Mouse (Mus musculus): ENCODE measurements around the gene Pramef25. TPM values are rescaled to one million over a fixed set of nuclear protein-coding genes. Genes with fewer than 3 reads are reported as not detected.
"Not testable (repeated sequence)": the region's sequence is repeated elsewhere in the genome, so short reads cannot be mapped to it uniquely, and the experiment has no call there.

The Pramef25 gene
- total and polyA plus RNA-seq, 3 experiments = not detected

DNA sequence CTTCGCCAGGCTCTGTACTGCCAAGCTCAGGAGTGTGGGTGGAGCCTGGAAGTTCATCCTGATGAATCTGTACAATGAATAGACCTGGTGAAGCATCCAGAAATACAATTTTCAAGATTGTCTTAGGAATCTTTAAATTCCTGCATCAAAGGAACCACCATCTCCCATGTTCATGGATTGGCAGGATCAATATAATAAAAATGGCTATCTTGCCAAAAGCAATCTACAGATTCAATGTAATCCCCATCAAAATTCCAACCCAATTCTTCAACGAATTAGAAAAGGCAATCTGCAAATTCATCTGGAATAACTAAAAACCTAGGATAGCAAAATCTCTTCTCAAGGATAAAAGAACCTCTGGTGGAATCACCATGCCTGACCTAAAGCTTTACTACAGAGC is 16.0 kb upstream of the Pramef25 start, which contains the start of gene Gm13101:
TSS of gene Gm13101 (minus strand) at position 101 of the 400 bp plus-strand sequence.
- not testable (repeated sequence) for H3K9ac ChIP-seq (ENCODE audit: control insufficient read depth, low read depth, low read length, poor library complexity, severe bottlenecking); H3K79me2 ChIP-seq (ENCODE audit: control insufficient read depth, insufficient read depth, low read length, poor library complexity); H3K4me1 ChIP-seq (ENCODE audit: control insufficient read depth in 1 of 2, insufficient read depth in 2 of 2, low read length in 2 of 2); H3K27me3 ChIP-seq (ENCODE audit: control insufficient read depth in 1 of 2, insufficient read depth in 2 of 2, low read length in 2 of 2); H3K4me3 ChIP-seq (ENCODE audit: control insufficient read depth in 1 of 2, insufficient read depth in 1 of 2, low read depth in 2 of 2, low read length in 2 of 2); H3K27ac ChIP-seq (ENCODE audit: control insufficient read depth, low read depth, low read length); H3K9me3 ChIP-seq (replicated peaks; ENCODE audit: insufficient read depth, low read length); DNase-seq (ENCODE audit: low read depth, low spot score); H3K36me3 ChIP-seq (ENCODE audit: control insufficient read depth in 1 of 2, insufficient read depth in 2 of 2, low read length in 2 of 2)

DNA sequence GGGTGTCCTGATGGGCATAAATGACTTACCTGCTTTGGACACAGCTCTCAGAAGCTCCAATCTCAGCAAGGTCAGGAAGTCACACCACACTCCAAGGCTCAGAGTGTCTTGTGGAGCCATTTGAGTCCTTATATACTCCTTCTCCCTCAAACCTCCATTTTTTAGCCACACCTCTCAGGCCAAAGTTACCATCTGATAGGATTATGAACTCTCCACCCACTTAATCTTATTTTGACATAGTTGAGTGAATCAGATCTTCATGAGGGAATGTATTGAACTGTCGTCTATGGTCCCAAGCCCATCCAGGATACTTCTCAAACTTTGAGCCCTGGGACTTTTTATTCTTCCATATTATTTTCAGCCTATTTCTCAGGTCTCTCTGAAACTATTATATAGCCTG is 50.5 kb downstream of the Pramef25 start, which contains the start of gene Pramef6:
TSS of gene Pramef6 (minus strand) at position 101 of the 400 bp plus-strand sequence.
- H3K27me3 ChIP-seq (ENCODE audit: control insufficient read depth in 1 of 2, insufficient read depth in 2 of 2, low read length in 2 of 2); H3K9me3 ChIP-seq (replicated peaks; ENCODE audit: insufficient read depth, low read length); DNase-seq (ENCODE audit: low read depth, low spot score); H3K4me1 ChIP-seq (ENCODE audit: control insufficient read depth in 1 of 2, insufficient read depth in 2 of 2, low read length in 2 of 2); H3K27ac ChIP-seq (ENCODE audit: control insufficient read depth, low read depth, low read length); H3K4me3 ChIP-seq (ENCODE audit: control insufficient read depth in 1 of 2, insufficient read depth in 1 of 2, low read depth in 2 of 2, low read length in 2 of 2); H3K9ac ChIP-seq (ENCODE audit: control insufficient read depth, low read depth, low read length, poor library complexity, severe bottlenecking); H3K36me3 ChIP-seq (ENCODE audit: control insufficient read depth in 1 of 2, insufficient read depth in 2 of 2, low read length in 2 of 2); H3K79me2 ChIP-seq (ENCODE audit: control insufficient read depth, insufficient read depth, low read length, poor library complexity): not testable (repeated sequence)

Other genes with a start within 250 kb of the Pramef25 start
- gene Gm13089, start 248.3 kb downstream of the Pramef25 start, total RNA-seq (2012; rRNA removed) = not detected in 2 replicates
- not detected for gene Gm13089, start 248.3 kb downstream of the Pramef25 start, polyA plus RNA-seq (2012; ENCODE audit: insufficient read depth in 1 of 2, insufficient read length in 2 of 2, low read depth in 1 of 2, low replicate concordance in 2 of 2, missing spikeins in 1 of 2)
- gene Gm13078, start 231.6 kb downstream of the Pramef25 start, total RNA-seq (2012; rRNA removed) = not detected in 2 replicates
- not detected for gene Gm13078, start 231.6 kb downstream of the Pramef25 start, polyA plus RNA-seq (2012; ENCODE audit: insufficient read depth in 1 of 2, insufficient read length in 2 of 2, low read depth in 1 of 2, low replicate concordance in 2 of 2, missing spikeins in 1 of 2)
- gene Gm13023, start 161.7 kb downstream of the Pramef25 start, total RNA-seq (2012; rRNA removed) = not detected in 2 replicates
- not detected for gene Gm13023, start 161.7 kb downstream of the Pramef25 start, polyA plus RNA-seq (2012; ENCODE audit: insufficient read depth in 1 of 2, insufficient read length in 2 of 2, low read depth in 1 of 2, low replicate concordance in 2 of 2, missing spikeins in 1 of 2)
- gene Gm13084, start 134.9 kb downstream of the Pramef25 start, total RNA-seq (2012; rRNA removed) = not detected in 2 replicates
- not detected for gene Gm13084, start 134.9 kb downstream of the Pramef25 start, polyA plus RNA-seq (2012; ENCODE audit: insufficient read depth in 1 of 2, insufficient read length in 2 of 2, low read depth in 1 of 2, low replicate concordance in 2 of 2, missing spikeins in 1 of 2)
- not detected in 2 replicates for gene Gm13103, start 104.5 kb downstream of the Pramef25 start, total RNA-seq (2012; rRNA removed)
- not detected for gene Gm13103, start 104.5 kb downstream of the Pramef25 start, polyA plus RNA-seq (2012; ENCODE audit: insufficient read depth in 1 of 2, insufficient read length in 2 of 2, low read depth in 1 of 2, low replicate concordance in 2 of 2, missing spikeins in 1 of 2)
- gene Pramef6, start 50.6 kb downstream of the Pramef25 start, total RNA-seq (2012; rRNA removed) = not detected in 2 replicates
- not detected for gene Pramef6, start 50.6 kb downstream of the Pramef25 start, polyA plus RNA-seq (2012; ENCODE audit: insufficient read depth in 1 of 2, insufficient read length in 2 of 2, low read depth in 1 of 2, low replicate concordance in 2 of 2, missing spikeins in 1 of 2)
- gene Gm13101, start 15.9 kb upstream of the Pramef25 start, total RNA-seq (2012; rRNA removed) = not detected in 2 replicates
- not detected for gene Gm13101, start 15.9 kb upstream of the Pramef25 start, polyA plus RNA-seq (2012; ENCODE audit: insufficient read depth in 1 of 2, insufficient read length in 2 of 2, low read depth in 1 of 2, low replicate concordance in 2 of 2, missing spikeins in 1 of 2)
- gene Pramef17, start 43.4 kb upstream of the Pramef25 start, total RNA-seq (2012; rRNA removed) = not detected in 2 replicates
- gene Pramef17, start 43.4 kb upstream of the Pramef25 start, polyA plus RNA-seq (2012; ENCODE audit: insufficient read depth in 1 of 2, insufficient read length in 2 of 2, low read depth in 1 of 2, low replicate concordance in 2 of 2, missing spikeins in 1 of 2) = not detected
- gene Pramel4, start 108.1 kb upstream of the Pramef25 start, total RNA-seq (2012; rRNA removed) = not detected in 2 replicates
- gene Pramel4, start 108.1 kb upstream of the Pramef25 start, polyA plus RNA-seq (2012; ENCODE audit: insufficient read depth in 1 of 2, insufficient read length in 2 of 2, low read depth in 1 of 2, low replicate concordance in 2 of 2, missing spikeins in 1 of 2) = under 1 TPM in 1 of 2 experiments, not detected in 1; 0.07 TPM
- not detected in 2 replicates for gene Gm13102, start 155.5 kb upstream of the Pramef25 start, total RNA-seq (2012; rRNA removed)
- gene Gm13102, start 155.5 kb upstream of the Pramef25 start, polyA plus RNA-seq (2012; ENCODE audit: insufficient read depth in 1 of 2, insufficient read length in 2 of 2, low read depth in 1 of 2, low replicate concordance in 2 of 2, missing spikeins in 1 of 2) = not detected
- not detected in 2 replicates for gene Oog3, start 211.6 kb upstream of the Pramef25 start, total RNA-seq (2012; rRNA removed)
- not detected for gene Oog3, start 211.6 kb upstream of the Pramef25 start, polyA plus RNA-seq (2012; ENCODE audit: insufficient read depth in 1 of 2, insufficient read length in 2 of 2, low read depth in 1 of 2, low replicate concordance in 2 of 2, missing spikeins in 1 of 2)
- gene Oog2, start 239.7 kb upstream of the Pramef25 start, total RNA-seq (2012; rRNA removed) = not detected in 2 replicates
- not detected for gene Oog2, start 239.7 kb upstream of the Pramef25 start, polyA plus RNA-seq (2012; ENCODE audit: insufficient read depth in 1 of 2, insufficient read length in 2 of 2, low read depth in 1 of 2, low replicate concordance in 2 of 2, missing spikeins in 1 of 2)